Mouse (Mus musculus) activated CD4-positive, CD25-positive, alpha-beta regulatory T cell, adult 9 weeks (primary cell): ENCODE results near the gene Dock1. TPM values are rescaled to one million over a fixed set of nuclear protein-coding genes. Genes with fewer than 3 reads are reported as not detected.

Experiments
- polyA plus RNA-seq: library from polyadenylated mRNA; unstranded; fragments of 100-300 nt; shearing (Covaris generic); gene quantifications from one replicate; pipeline ENCODE4 v1.2.1, GENCODE M21; 2017

Dock1 gene
- 0.07 TPM for polyA plus RNA-seq

GRCm38 (mm10) chr7:134670312-134671002, at the start of gene Dock1:
Gene Dock1, plus strand, starts transcription at chr7:134670654.

DNA sequence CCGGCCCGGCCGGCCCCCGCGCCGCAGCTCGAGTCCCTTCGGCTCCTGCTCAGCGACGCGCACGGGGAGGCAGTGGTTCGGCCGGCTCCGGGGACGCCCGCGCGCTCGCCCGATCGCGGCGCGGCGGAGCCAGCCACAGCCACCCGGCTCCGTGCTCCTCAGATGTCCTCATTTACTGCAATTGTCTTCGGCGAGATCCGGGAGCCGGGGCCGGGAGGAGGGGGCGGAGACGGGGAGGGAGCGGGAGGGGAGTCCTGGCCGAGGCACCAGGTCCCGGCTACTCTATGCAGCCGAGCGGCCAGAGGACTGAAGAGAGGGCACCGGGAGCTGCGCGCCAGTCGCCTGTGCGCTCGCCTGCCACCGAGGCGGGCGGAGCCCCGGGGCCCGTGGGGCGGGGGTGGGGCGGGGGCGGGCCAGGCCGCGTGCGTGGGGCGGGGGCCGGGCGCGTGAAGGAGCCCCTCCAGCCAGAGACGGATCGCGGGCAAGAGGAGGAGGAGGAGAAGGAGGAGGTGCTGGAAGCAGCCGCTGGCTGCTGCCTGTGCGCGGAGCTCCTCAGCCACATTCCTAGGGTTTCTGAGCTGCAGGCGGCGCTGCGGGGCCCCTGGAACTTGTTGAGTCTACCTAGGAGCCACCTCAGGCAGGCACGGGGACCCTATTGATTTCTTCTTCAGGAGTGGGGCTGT, 267.6 kb downstream of the Dock1 start, which contains the start of gene Fam196a:
Fam196a (minus strand) TSS at position 504 of the 683 bp plus-strand sequence.

